ENCODE assay signal across 7 mouse cellular contexts in genomic region chr1:92956571-92957335, GRCm38 (mm10). TPM values are rescaled to one million over a fixed set of nuclear protein-coding genes. Genes with fewer than 3 reads are reported as not detected.
DNase-seq lines count a peak whose midpoint lies in the region; ATAC-seq and TF ChIP-seq lines count a peak whose summit lies in the region.
"Not testable (repeated sequence)": the region's sequence is repeated elsewhere in the genome, so short reads cannot be mapped to it uniquely, and the experiment has no call there.

No protein-coding gene starts in this region.

- H3K4me2 ChIP-seq in heart, embryonic 12.5 days = peak overlapping the region; percentile 59

- peak overlapping the region; percentile 27; the same call in 1 of the 2 replicates for H3K4me3 ChIP-seq in embryonic fibroblast, embryonic 13.5 days (ENCODE audit: insufficient read depth, low read length)
- H3K4me3 ChIP-seq in heart, embryonic 12.5 days = peak overlapping the region; percentile 20; the same call in 1 of the 2 replicates
- H3K4me3 ChIP-seq in midbrain, embryonic 10.5 days = peak overlapping the region; percentile 39

- TF ChIP-seq CTCF in embryonic fibroblast, embryonic 13.5 days (IDR thresholded peaks at IDR 0.05; ENCODE audit: borderline replicate concordance, insufficient read depth, low read length) = not testable (repeated sequence)

- intact Hi-C loops in left cerebral cortex, postnatal 4 days (cut with DNase I) = loop anchor here (5.0 kb wide), 1 partner anchor 56 kb away; no protein-coding TSS in a partner anchor

- H3K9me3 ChIP-seq in heart, embryonic 12.5 days (replicated peaks); midbrain, embryonic 10.5 days (replicated peaks): not testable (repeated sequence)

- ATAC-seq in heart, embryonic 12.5 days (ENCODE audit: insufficient number of reproducible peaks, low FRiP score) = not testable (repeated sequence)

- peak overlapping the region; percentile 18; the same call in 1 of the 2 replicates for H3K9ac ChIP-seq in heart, embryonic 12.5 days

- not testable (repeated sequence) for TF ChIP-seq POLR2A in embryonic fibroblast, embryonic 13.5 days (IDR thresholded peaks at IDR 0.05; ENCODE audit: low read depth, low read length)

- H3K27me3 ChIP-seq in heart, embryonic 12.5 days (replicated peaks); midbrain, embryonic 10.5 days (ENCODE audit: low read depth, poor library complexity, severe bottlenecking): not testable (repeated sequence)

- not testable (repeated sequence) for H3K27ac ChIP-seq in embryonic fibroblast, embryonic 13.5 days (ENCODE audit: insufficient read depth, low read length); heart, embryonic 12.5 days (ENCODE audit: poor library complexity, severe bottlenecking); midbrain, embryonic 10.5 days (replicated peaks)

- not testable (repeated sequence) for H3K36me3 ChIP-seq in heart, embryonic 12.5 days; midbrain, embryonic 10.5 days

- not testable (repeated sequence) for H3K4me1 ChIP-seq in embryonic fibroblast, embryonic 13.5 days (ENCODE audit: control insufficient read depth, insufficient read depth, low read length); heart, embryonic 12.5 days (replicated peaks); midbrain, embryonic 10.5 days

- WGBS in heart, embryonic 12.5 days = 5% methylated on average over 11 of the region's 11 CpGs
- WGBS in midbrain, embryonic 10.5 days = 9% methylated on average over 11 of the region's 11 CpGs

- DNase-seq in adrenal gland, postnatal 14 days = peak; percentile 73
- DNase-seq in kidney, adult 9 months = peak; percentile 80
- DNase-seq in left cerebral cortex, postnatal 4 days = peak; percentile 69
- DNase-seq in midbrain, embryonic 10.5 days (ENCODE audit: low spot score) = not testable (repeated sequence)
- peak; percentile 79 for DNase-seq in right cerebral cortex, postnatal 4 days

RNA-seq across cellular contexts. Expression of gene Gpr35, which starts 6.1 kb away (rescaled TPM):
- 1.9 and 3.5 TPM in 2 replicates for total RNA-seq in adrenal gland, postnatal 14 days (2021)
- 0.21 and 0.58 TPM in 2 replicates for polyA plus RNA-seq in embryonic fibroblast, embryonic 13.5 days (2011; ENCODE audit: insufficient read length, low read depth, missing spikeins)
- 0.35 and 1.0 TPM in 2 replicates for polyA plus RNA-seq in heart, embryonic 12.5 days (2016; fragmentation: Nextera tagmentation; extraction: Ambion mirVana)
- total RNA-seq in left cerebral cortex, postnatal 4 days (2021) = 1 to 10 TPM in 1 of 2 experiments, under 1 TPM in 1; 0.40 to 1.0 TPM
- 0.36 and 0.39 TPM in 2 replicates for polyA plus RNA-seq in midbrain, embryonic 10.5 days (2016; fragmentation: Nextera tagmentation; extraction: Ambion mirVana)

RNA-seq across cellular contexts. Expression of gene Capn10, which starts 22.6 kb away (rescaled TPM):
- total RNA-seq in adrenal gland, postnatal 14 days (2021) = 16.2 and 18.7 TPM in 2 replicates
- polyA plus RNA-seq in embryonic fibroblast, embryonic 13.5 days (2011; ENCODE audit: insufficient read length, low read depth, missing spikeins) = 9.4 and 11.1 TPM in 2 replicates
- polyA plus RNA-seq in heart, embryonic 12.5 days (2016; fragmentation: Nextera tagmentation; extraction: Ambion mirVana) = 18.2 and 19.1 TPM in 2 replicates
- total RNA-seq in left cerebral cortex, postnatal 4 days (2021) = 10 to 100 TPM; 60.2 to 63.4 TPM
- 43.1 and 50.8 TPM in 2 replicates for polyA plus RNA-seq in midbrain, embryonic 10.5 days (2016; fragmentation: Nextera tagmentation; extraction: Ambion mirVana)

RNA-seq across cellular contexts. Expression of gene Rnpepl1, which starts 46.2 kb away (rescaled TPM):
- 69.4 and 74.6 TPM in 2 replicates for total RNA-seq in adrenal gland, postnatal 14 days (2021)
- polyA plus RNA-seq in embryonic fibroblast, embryonic 13.5 days (2011; ENCODE audit: insufficient read length, low read depth, missing spikeins) = 30.9 and 33.3 TPM in 2 replicates
- 37.2 and 38.9 TPM in 2 replicates for polyA plus RNA-seq in heart, embryonic 12.5 days (2016; fragmentation: Nextera tagmentation; extraction: Ambion mirVana)
- 10 to 100 TPM; 56.6 to 56.9 TPM for total RNA-seq in left cerebral cortex, postnatal 4 days (2021)
- 20.1 and 22.9 TPM in 2 replicates for polyA plus RNA-seq in midbrain, embryonic 10.5 days (2016; fragmentation: Nextera tagmentation; extraction: Ambion mirVana)

RNA-seq across cellular contexts. Expression of gene Aqp12, which starts 49.4 kb away (rescaled TPM):
- not detected in 2 replicates for total RNA-seq in adrenal gland, postnatal 14 days (2021)
- not detected in 2 replicates for polyA plus RNA-seq in embryonic fibroblast, embryonic 13.5 days (2011; ENCODE audit: insufficient read length, low read depth, missing spikeins)
- not detected in 2 replicates for polyA plus RNA-seq in heart, embryonic 12.5 days (2016; fragmentation: Nextera tagmentation; extraction: Ambion mirVana)
- total RNA-seq in left cerebral cortex, postnatal 4 days (2021) = not detected
- polyA plus RNA-seq in midbrain, embryonic 10.5 days (2016; fragmentation: Nextera tagmentation; extraction: Ambion mirVana) = not detected in 2 replicates

RNA-seq across cellular contexts. Expression of gene Dusp28, which starts 50.0 kb away (rescaled TPM):
- total RNA-seq in adrenal gland, postnatal 14 days (2021) = 12.9 and 13.6 TPM in 2 replicates
- 3.0 and 3.3 TPM in 2 replicates for polyA plus RNA-seq in embryonic fibroblast, embryonic 13.5 days (2011; ENCODE audit: insufficient read length, low read depth, missing spikeins)
- 10.3 and 11.0 TPM in 2 replicates for polyA plus RNA-seq in heart, embryonic 12.5 days (2016; fragmentation: Nextera tagmentation; extraction: Ambion mirVana)
- total RNA-seq in left cerebral cortex, postnatal 4 days (2021) = 1 to 10 TPM; 6.3 to 7.0 TPM
- polyA plus RNA-seq in midbrain, embryonic 10.5 days (2016; fragmentation: Nextera tagmentation; extraction: Ambion mirVana) = 14.0 and 14.7 TPM in 2 replicates
